Mouse (Mus musculus) limb, embryonic 14.5 days (tissue): Measurements from ENCODE around the gene Gm20814. TPM values are rescaled to one million over a fixed set of nuclear protein-coding genes. Genes with fewer than 3 reads are reported as not detected.
"Not testable (repeated sequence)": the region's sequence is repeated elsewhere in the genome, so short reads cannot be mapped to it uniquely, and the experiment has no call there.

ENCODE experiments used
- ATAC-seq: fragments of 200-750 bp; cut with Nextera tagmentation; 2 replicates; pipeline ENCODE4 v1.8.0; 2017; ENCODE audit warnings: low read depth, moderate number of reproducible peaks, moderate TSS enrichment; ENCODE audit not compliant: low FRiP score
- DNase-seq: peaks from one replicate; pipeline ENCODE4 v3.0.0-alpha.2; 2015; ENCODE audit warnings: low spot score
- H3K27ac ChIP-seq: fragments of 300-500 bp; sonication (generic); replicated peaks from 2 replicates; pipeline ENCODE4 v1.5.1; 2014; ENCODE audit warnings: low read depth, mild to moderate bottlenecking, low read length, moderate library complexity, mixed read lengths
- H3K27me3 ChIP-seq: fragments of 300-500 bp; sonication (generic); 2 replicates; pipeline ENCODE4 v1.6.1; 2014; ENCODE audit warnings: low read length, mixed read lengths; ENCODE audit not compliant: control insufficient read depth, insufficient read depth
- H3K36me3 ChIP-seq: fragments of 300-500 bp; sonication (generic); 2 replicates; pipeline ENCODE4 v1.6.1; 2014; ENCODE audit warnings: mild to moderate bottlenecking, low read length, moderate library complexity, mixed read lengths; ENCODE audit not compliant: control insufficient read depth, insufficient read depth
- H3K4me1 ChIP-seq: fragments of 300-500 bp; sonication (generic); 2 replicates; pipeline ENCODE4 v1.6.1; 2014; ENCODE audit warnings: antibody characterized with exemption, low read length, mixed read lengths; ENCODE audit not compliant: control insufficient read depth, insufficient read depth
- H3K4me2 ChIP-seq: fragments of 300-500 bp; sonication (generic); replicated peaks from 2 replicates; pipeline ENCODE4 v1.6.1; 2014; ENCODE audit warnings: low read depth, mild to moderate bottlenecking, low read length, moderate library complexity; ENCODE audit not compliant: severe bottlenecking
- H3K4me3 ChIP-seq: fragments of 300-500 bp; sonication (generic); replicated peaks from 2 replicates; pipeline ENCODE4 v1.5.1; 2014; ENCODE audit warnings: low read length
- H3K9ac ChIP-seq: fragments of 300-500 bp; sonication (generic); 2 replicates; pipeline ENCODE4 v1.6.1; 2014; ENCODE audit warnings: mild to moderate bottlenecking, low read depth, low read length, moderate library complexity; ENCODE audit not compliant: severe bottlenecking
- H3K9me3 ChIP-seq: fragments of 300-500 bp; sonication (generic); 2 replicates; pipeline ENCODE4 v1.6.1; 2016; ENCODE audit warnings: low read length; ENCODE audit not compliant: control insufficient read depth
- whole genome bisulfite sequencing: fragments of 180-500 bp; shearing (Covaris S2); extraction: QIAGEN DNeasy Blood & Tissue Kit; methylation state at CpG from one replicate; pipeline ENCODE4 v1.1.7; 2014; 5-methylcytosine and 5-hydroxymethylcytosine counted together
- polyA plus RNA-seq, 2 experiments: library from polyadenylated mRNA; depleted of rRNA in 1 of 2; stranded (reverse) in 1 of 2; unstranded in 1 of 2; fragments of >200 nt; fragmentation: Nextera tagmentation in 1 of 2; extraction: Ambion mirVana in 1 of 2; gene quantifications; 2 replicates each; pipeline versions ENCODE4 v1.2.1 to v1.2.3; 2012 to 2014

The Gm20814 gene
- not detected in 2 replicates for polyA plus RNA-seq (2012; rRNA removed)
- polyA plus RNA-seq (2014; fragmentation: Nextera tagmentation; extraction: Ambion mirVana): not detected in 2 replicates

- not testable (repeated sequence) for H3K4me2 ChIP-seq, H3K4me3 ChIP-seq, H3K27me3 ChIP-seq, H3K4me1 ChIP-seq, H3K27ac ChIP-seq, H3K9me3 ChIP-seq, DNase-seq, H3K9ac ChIP-seq, H3K36me3 ChIP-seq, ATAC-seq
- no CpG with 5 or more reads among the region's 6 CpGs for WGBS
Observed at GRCm38 (mm10) chrY:75195556-75195955, at the start of gene Gm20814. Gene Gm20814, plus strand, starts transcription at chrY:75195856.
